Mouse (Mus musculus) heart, embryonic 10.5 days (tissue): ENCODE results near the gene Reep3. TPM values are rescaled to one million over a fixed set of nuclear protein-coding genes. Genes with fewer than 3 reads are reported as not detected.

Experiments used
- polyA plus RNA-seq: library from polyadenylated mRNA; unstranded; fragments of >200 nt; fragmentation: Nextera tagmentation; extraction: Ambion mirVana; gene quantifications from 2 replicates; pipeline ENCODE4 v1.2.1, GENCODE M21; 2016

The Reep3 gene
- polyA plus RNA-seq, 1 experiment from 2014 or later: 21.2 TPM

Other genes with a start within 250 kb of the Reep3 start
- 27.8 and 30.4 TPM in 2 replicates for gene Jmjd1c, start 820 bp downstream of the Reep3 start, polyA plus RNA-seq
- 30.3 and 35.6 TPM in 2 replicates for gene Nrbf2, start 188.4 kb upstream of the Reep3 start, polyA plus RNA-seq